Mouse (Mus musculus) limb, embryonic 14.5 days (tissue): ENCODE results near the gene Phlpp1. TPM values are rescaled to one million over a fixed set of nuclear protein-coding genes. Genes with fewer than 3 reads are reported as not detected.

Experiments used
- ATAC-seq: fragments of 200-750 bp; cut with Nextera tagmentation; 2 replicates; pipeline ENCODE4 v1.8.0; 2017; ENCODE audit warnings: low read depth, moderate number of reproducible peaks, moderate TSS enrichment; ENCODE audit not compliant: low FRiP score
- DNase-seq: peaks from one replicate; pipeline ENCODE4 v3.0.0-alpha.2; 2015; ENCODE audit warnings: low spot score
- H3K27ac ChIP-seq: fragments of 300-500 bp; sonication (generic); replicated peaks from 2 replicates; pipeline ENCODE4 v1.5.1; 2014; ENCODE audit warnings: low read depth, mild to moderate bottlenecking, low read length, moderate library complexity, mixed read lengths
- H3K27me3 ChIP-seq: fragments of 300-500 bp; sonication (generic); 2 replicates; pipeline ENCODE4 v1.6.1; 2014; ENCODE audit warnings: low read length, mixed read lengths; ENCODE audit not compliant: control insufficient read depth, insufficient read depth
- H3K36me3 ChIP-seq: fragments of 300-500 bp; sonication (generic); 2 replicates; pipeline ENCODE4 v1.6.1; 2014; ENCODE audit warnings: mild to moderate bottlenecking, low read length, moderate library complexity, mixed read lengths; ENCODE audit not compliant: control insufficient read depth, insufficient read depth
- H3K4me1 ChIP-seq: fragments of 300-500 bp; sonication (generic); 2 replicates; pipeline ENCODE4 v1.6.1; 2014; ENCODE audit warnings: antibody characterized with exemption, low read length, mixed read lengths; ENCODE audit not compliant: control insufficient read depth, insufficient read depth
- H3K4me2 ChIP-seq: fragments of 300-500 bp; sonication (generic); replicated peaks from 2 replicates; pipeline ENCODE4 v1.6.1; 2014; ENCODE audit warnings: low read depth, mild to moderate bottlenecking, low read length, moderate library complexity; ENCODE audit not compliant: severe bottlenecking
- H3K4me3 ChIP-seq: fragments of 300-500 bp; sonication (generic); replicated peaks from 2 replicates; pipeline ENCODE4 v1.5.1; 2014; ENCODE audit warnings: low read length
- H3K9ac ChIP-seq: fragments of 300-500 bp; sonication (generic); 2 replicates; pipeline ENCODE4 v1.6.1; 2014; ENCODE audit warnings: mild to moderate bottlenecking, low read depth, low read length, moderate library complexity; ENCODE audit not compliant: severe bottlenecking
- H3K9me3 ChIP-seq: fragments of 300-500 bp; sonication (generic); 2 replicates; pipeline ENCODE4 v1.6.1; 2016; ENCODE audit warnings: low read length; ENCODE audit not compliant: control insufficient read depth
- POLR2A ChIP-seq: fragments of 200-500 bp; IDR thresholded peaks from 2 replicates; pipeline ENCODE4 v1.8.0; 2012; ENCODE audit warnings: inconsistent platforms, mild to moderate bottlenecking, moderate library complexity, borderline replicate concordance; ENCODE audit not compliant: insufficient read depth, insufficient read length; ENCODE audit errors: extremely low read depth
- WGBS: fragments of 180-500 bp; shearing (Covaris S2); extraction: QIAGEN DNeasy Blood & Tissue Kit; methylation state at CpG from one replicate; pipeline ENCODE4 v1.1.7; 2014; 5-methylcytosine and 5-hydroxymethylcytosine counted together
- polyA plus RNA-seq, 2 experiments: library from polyadenylated mRNA; depleted of rRNA in 1 of 2; stranded (reverse) in 1 of 2; unstranded in 1 of 2; fragments of >200 nt; fragmentation: Nextera tagmentation in 1 of 2; extraction: Ambion mirVana in 1 of 2; gene quantifications; 2 replicates each; pipeline versions ENCODE4 v1.2.1 to v1.2.3; 2012 to 2014

Gene Phlpp1
- polyA plus RNA-seq, 2 experiments, result 3.9 to 9.3 TPM

- no peak for ATAC-seq
- no peak overlapping the region for H3K9ac ChIP-seq
These were observed 108.0 kb downstream of the Phlpp1 start for GRCm38 (mm10) chr1:106279404-106280123.

GRCm38 (mm10) chr1:106280171-106280913, 108.8 kb downstream of the Phlpp1 start:
- 66% methylated on average over 8 of the region's 8 CpGs for WGBS
- no peak overlapping the region for H3K4me3 ChIP-seq
- peaks cover 10% of the 10 kb centered on the region for H3K4me1 ChIP-seq
- no peak overlapping the region for H3K4me2 ChIP-seq
- TF ChIP-seq POLR2A, result no peak
- no peaks in the 10 kb centered on the region for H3K9me3 ChIP-seq
- H3K36me3 ChIP-seq, result no peaks in the 10 kb centered on the region
- no peaks in the 10 kb centered on the region for H3K27me3 ChIP-seq
- no peak for ATAC-seq
- no peak for DNase-seq
- no peak overlapping the region for H3K9ac ChIP-seq
- no peak overlapping the region for H3K27ac ChIP-seq

More at GRCm38 (mm10) chr1:106279404-106280123, 108.0 kb downstream of the Phlpp1 start:
- WGBS, result 81% methylated on average over 2 of the region's 2 CpGs
- Histone ChIP-seq H3K4me1 (peaks cover 10% of the 10 kb centered on the region), H3K4me2 (no peak overlapping the region), H3K36me3 (no peaks in the 10 kb centered on the region), H3K27me3 (no peaks in the 10 kb centered on the region), H3K9me3 (no peaks in the 10 kb centered on the region), H3K27ac (no peak overlapping the region), H3K4me3 (no peak overlapping the region)
- no peak for TF ChIP-seq POLR2A
- no peak for DNase-seq

DNA sequence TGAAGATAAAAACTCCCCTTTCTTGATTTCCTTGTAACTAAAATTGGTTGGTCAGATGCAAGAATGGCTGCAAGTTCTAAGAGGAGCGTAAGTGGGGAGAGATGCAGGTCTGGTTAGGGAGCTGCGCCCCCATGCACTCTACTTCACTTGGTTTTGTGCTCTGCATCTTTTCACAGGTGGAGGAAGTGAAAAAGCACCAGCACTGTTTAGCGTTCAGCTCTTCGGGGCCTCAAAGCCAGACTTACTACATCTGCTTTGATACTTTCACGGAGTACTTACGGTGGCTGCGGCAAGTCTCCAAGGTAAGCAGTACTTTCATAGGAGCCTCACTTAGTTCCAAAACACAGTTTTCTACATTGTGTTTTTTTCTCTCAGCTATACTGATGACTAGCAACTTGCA, 115.3 kb downstream of the Phlpp1 start:
- no peak overlapping the region for H3K4me2 ChIP-seq
- TF ChIP-seq POLR2A, result no peak

DNA sequence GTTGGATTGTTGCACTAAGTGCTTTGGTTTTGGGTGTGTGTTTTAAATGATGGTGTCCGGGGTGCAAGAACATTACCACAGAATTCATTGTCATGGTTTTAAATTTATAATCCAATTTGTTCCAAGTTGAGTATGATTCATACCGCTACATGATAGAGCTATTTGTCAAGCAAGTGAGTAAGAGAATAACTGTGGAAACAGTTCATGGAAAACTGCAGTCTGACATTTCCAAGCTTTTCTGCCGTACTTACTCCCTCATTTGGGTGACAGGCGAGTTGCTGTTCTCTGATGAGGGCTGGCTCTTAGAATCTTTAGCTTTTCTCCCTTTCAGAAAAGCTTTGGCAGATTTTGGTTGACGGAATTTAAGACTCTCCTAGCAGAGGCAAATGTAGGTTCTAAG, 117.5 kb downstream of the Phlpp1 start:
- TF ChIP-seq POLR2A, result no peak
- 86% methylated on average over 5 of the region's 5 CpGs for WGBS
- no peak for DNase-seq

More for the DNA sequence above, 115.3 kb downstream of the Phlpp1 start:
- H3K36me3 ChIP-seq, result no peaks in the 10 kb centered on the region
- ATAC-seq, result no peak
- H3K4me3 ChIP-seq, result no peak overlapping the region
- no peak for DNase-seq
- WGBS, result 90% methylated on average over 7 of the region's 7 CpGs
- no peak overlapping the region for H3K27ac ChIP-seq
- no peaks in the 10 kb centered on the region for H3K27me3 ChIP-seq
- H3K4me1 ChIP-seq, result no peaks in the 10 kb centered on the region
- H3K9ac ChIP-seq, result no peak overlapping the region
- no peaks in the 10 kb centered on the region for H3K9me3 ChIP-seq

DNA sequence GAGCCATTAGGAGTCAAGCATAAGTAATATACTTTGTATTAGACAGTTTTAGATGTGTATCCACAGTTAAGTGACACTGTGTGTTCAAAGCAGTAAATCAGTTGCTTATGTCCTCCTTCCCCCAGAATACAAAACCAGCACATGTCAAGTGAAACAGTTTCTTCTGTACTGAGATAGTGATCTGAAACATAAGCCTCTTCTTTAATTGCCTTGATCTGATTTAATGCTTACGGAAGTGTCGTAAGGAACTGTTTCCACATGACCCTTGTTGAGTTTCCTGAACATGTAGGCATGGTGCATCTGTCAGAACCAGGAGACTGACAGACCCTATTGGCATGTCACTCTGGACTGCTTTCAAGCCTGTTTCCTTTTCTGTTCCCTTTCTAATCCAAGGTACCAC, 118.0 kb downstream of the Phlpp1 start:
- H3K9me3 ChIP-seq, result no peaks in the 10 kb centered on the region
- DNase-seq (no peak), ATAC-seq (no peak)
- no peaks in the 10 kb centered on the region for H3K36me3 ChIP-seq
- H3K4me1 ChIP-seq, result no peaks in the 10 kb centered on the region
- H3K4me2 ChIP-seq, result no peak overlapping the region
- no peak overlapping the region for H3K9ac ChIP-seq
- no peaks in the 10 kb centered on the region for H3K27me3 ChIP-seq
- 68% methylated on average over 2 of the region's 2 CpGs for WGBS
- no peak overlapping the region for H3K27ac ChIP-seq
- TF ChIP-seq POLR2A, result no peak
- no peak overlapping the region for H3K4me3 ChIP-seq

More for the DNA sequence above, 117.5 kb downstream of the Phlpp1 start:
- no peak for ATAC-seq
- Histone ChIP-seq H3K4me1 (no peaks in the 10 kb centered on the region), H3K9me3 (no peaks in the 10 kb centered on the region), H3K9ac (no peak overlapping the region), H3K27me3 (no peaks in the 10 kb centered on the region), H3K36me3 (no peaks in the 10 kb centered on the region), H3K27ac (no peak overlapping the region), H3K4me2 (no peak overlapping the region), H3K4me3 (no peak overlapping the region)
